Mouse (Mus musculus): ENCODE results near the gene Acbd5. TPM values are rescaled to one million over a fixed set of nuclear protein-coding genes. Genes with fewer than 3 reads are reported as not detected.

The Acbd5 gene
- total RNA-seq (2014; rRNA removed), result 168 and 189 TPM in 2 replicates
- polyA plus RNA-seq (2012; rRNA removed), result 23.2 and 24.2 TPM in 2 replicates

GRCm38 (mm10) chr2:23067552-23068369 lies at the start of gene Acbd5:
Acbd5 (plus strand) TSS chr2:23068167.
- 1% methylated on average over 34 of the region's 34 CpGs for WGBS
- peaks cover 3% of the 10 kb centered on the region; the same call in 1 of the 2 replicates for H3K36me3 ChIP-seq (ENCODE audit: control insufficient read depth, insufficient read depth, low read length)

GRCm38 (mm10) chr2:23019170-23019569 lies 48.8 kb upstream of the Acbd5 start:
- Histone ChIP-seq H3K4me1 (ENCODE audit: control insufficient read depth, insufficient read depth, low read length) (peaks cover 18% of the 10 kb centered on the region), H3K27ac (replicated peaks; ENCODE audit: insufficient read depth, low read depth, low read length) (no peak overlapping the region), H3K36me3 (ENCODE audit: control insufficient read depth, insufficient read depth, low read length) (no peaks in the 10 kb centered on the region), H3K9ac (ENCODE audit: low read depth, low read length) (no peak overlapping the region), H3K4me3 (ENCODE audit: insufficient read depth, low read depth, low read length) (no peak overlapping the region), H3K79me2 (ENCODE audit: control insufficient read depth, insufficient read depth, low read length) (peaks cover 33% of the 10 kb centered on the region), H3K27me3 (ENCODE audit: control insufficient read depth, insufficient read depth, low read length) (no peaks in the 10 kb centered on the region)
- 89% methylated on average over 2 of the region's 2 CpGs for WGBS
- TF ChIP-seq CTCF (IDR thresholded peaks at IDR 0.05; ENCODE audit: low read depth, low read length) (no peak), POLR2A (IDR thresholded peaks at IDR 0.05; ENCODE audit: extremely low read depth, insufficient read depth, low read length) (no peak)
- DNase-seq (ENCODE audit: extremely low read depth, low read depth, low spot score), result no peak

More at GRCm38 (mm10) chr2:23067552-23068369, at the start of gene Acbd5:
- Histone ChIP-seq H3K9ac (ENCODE audit: low read depth, low read length) (peak within 1 kb of the TSS; percentile 95), H3K27ac (replicated peaks; ENCODE audit: insufficient read depth, low read depth, low read length) (peak within 1 kb of the TSS; percentile 96), H3K27me3 (ENCODE audit: control insufficient read depth, insufficient read depth, low read length) (no peaks in the 10 kb centered on the region), H3K4me3 (ENCODE audit: insufficient read depth, low read depth, low read length) (peak within 1 kb of the TSS; percentile 85), H3K79me2 (ENCODE audit: control insufficient read depth, insufficient read depth, low read length) (peaks cover 5% of the 10 kb centered on the region; the same call in 1 of the 2 replicates), H3K4me1 (ENCODE audit: control insufficient read depth, insufficient read depth, low read length) (peaks cover 2% of the 10 kb centered on the region; the same call in 1 of the 2 replicates)
- peak; percentile 68; the same call in 1 of the 2 replicates for TF ChIP-seq POLR2A (IDR thresholded peaks at IDR 0.05; ENCODE audit: extremely low read depth, insufficient read depth, low read length)
- TF ChIP-seq CTCF (IDR thresholded peaks at IDR 0.05; ENCODE audit: low read depth, low read length), result no peak
- DNase-seq (ENCODE audit: extremely low read depth, low read depth, low spot score), result peak; percentile 98

- H3K4me1 ChIP-seq (ENCODE audit: control insufficient read depth, insufficient read depth, low read length), result peaks cover 15% of the 10 kb centered on the region
- 88% methylated on average over 4 of the region's 4 CpGs for WGBS
- H3K36me3 ChIP-seq (ENCODE audit: control insufficient read depth, insufficient read depth, low read length), result no peaks in the 10 kb centered on the region
- no peak overlapping the region for H3K27ac ChIP-seq (replicated peaks; ENCODE audit: insufficient read depth, low read depth, low read length)
- H3K4me3 ChIP-seq (ENCODE audit: insufficient read depth, low read depth, low read length), result no peak overlapping the region
- peaks cover 34% of the 10 kb centered on the region for H3K79me2 ChIP-seq (ENCODE audit: control insufficient read depth, insufficient read depth, low read length)
- DNase-seq (ENCODE audit: extremely low read depth, low read depth, low spot score), result no peak
- TF ChIP-seq POLR2A (IDR thresholded peaks at IDR 0.05; ENCODE audit: extremely low read depth, insufficient read depth, low read length) (no peak), CTCF (IDR thresholded peaks at IDR 0.05; ENCODE audit: low read depth, low read length) (no peak)
- no peaks in the 10 kb centered on the region for H3K27me3 ChIP-seq (ENCODE audit: control insufficient read depth, insufficient read depth, low read length)
- no peak overlapping the region for H3K9ac ChIP-seq (ENCODE audit: low read depth, low read length)
Measured at GRCm38 (mm10) chr2:23021320-23021719, 46.6 kb upstream of the Acbd5 start.

GRCm38 (mm10) chr2:23021721-23022120 lies 46.2 kb upstream of the Acbd5 start:
- 17% methylated on average over 4 of the region's 4 CpGs for WGBS
- no peak overlapping the region for H3K9ac ChIP-seq (ENCODE audit: low read depth, low read length)
- peak; percentile 39 for DNase-seq (ENCODE audit: extremely low read depth, low read depth, low spot score)
- peaks cover 38% of the 10 kb centered on the region for H3K79me2 ChIP-seq (ENCODE audit: control insufficient read depth, insufficient read depth, low read length)
- H3K27me3 ChIP-seq (ENCODE audit: control insufficient read depth, insufficient read depth, low read length), result no peaks in the 10 kb centered on the region
- peaks cover 19% of the 10 kb centered on the region for H3K4me1 ChIP-seq (ENCODE audit: control insufficient read depth, insufficient read depth, low read length)
- TF ChIP-seq POLR2A (IDR thresholded peaks at IDR 0.05; ENCODE audit: extremely low read depth, insufficient read depth, low read length), result no peak
- TF ChIP-seq CTCF (IDR thresholded peaks at IDR 0.05; ENCODE audit: low read depth, low read length), result no peak
- no peaks in the 10 kb centered on the region for H3K36me3 ChIP-seq (ENCODE audit: control insufficient read depth, insufficient read depth, low read length)
- no peak overlapping the region for H3K4me3 ChIP-seq (ENCODE audit: insufficient read depth, low read depth, low read length)
- H3K27ac ChIP-seq (replicated peaks; ENCODE audit: insufficient read depth, low read depth, low read length), result no peak overlapping the region

DNA sequence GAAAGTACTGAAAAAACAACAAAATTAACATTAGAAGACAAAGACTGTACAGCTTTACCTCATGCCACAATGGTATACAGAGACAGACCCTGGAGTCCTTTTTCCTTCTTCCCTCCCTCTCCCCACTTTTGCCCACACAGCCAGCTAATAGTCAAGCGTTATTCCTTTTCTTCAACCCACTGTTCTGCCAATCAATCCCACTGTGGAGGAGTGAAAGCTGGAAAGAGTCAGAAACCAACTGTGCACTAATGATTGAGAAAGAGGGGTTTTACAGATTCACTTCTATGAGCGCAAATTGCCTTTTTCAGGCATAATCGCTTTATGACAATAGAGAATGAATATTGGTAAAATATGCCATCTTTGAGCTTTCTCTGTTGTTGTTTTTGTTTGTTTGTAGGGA lies 44.9 kb upstream of the Acbd5 start:
- Histone ChIP-seq H3K79me2 (ENCODE audit: control insufficient read depth, insufficient read depth, low read length) (peaks cover 40% of the 10 kb centered on the region), H3K4me3 (ENCODE audit: insufficient read depth, low read depth, low read length) (no peak overlapping the region), H3K36me3 (ENCODE audit: control insufficient read depth, insufficient read depth, low read length) (no peaks in the 10 kb centered on the region), H3K27ac (replicated peaks; ENCODE audit: insufficient read depth, low read depth, low read length) (no peak overlapping the region), H3K4me1 (ENCODE audit: control insufficient read depth, insufficient read depth, low read length) (peaks cover 15% of the 10 kb centered on the region), H3K9ac (ENCODE audit: low read depth, low read length) (no peak overlapping the region), H3K27me3 (ENCODE audit: control insufficient read depth, insufficient read depth, low read length) (no peaks in the 10 kb centered on the region)
- no peak for DNase-seq (ENCODE audit: extremely low read depth, low read depth, low spot score)
- WGBS, result 91% methylated on average over 3 of the region's 3 CpGs
- TF ChIP-seq CTCF (IDR thresholded peaks at IDR 0.05; ENCODE audit: low read depth, low read length), result no peak
- TF ChIP-seq POLR2A (IDR thresholded peaks at IDR 0.05; ENCODE audit: extremely low read depth, insufficient read depth, low read length), result no peak

Data from liver, adult 2 months (tissue).